Mouse (Mus musculus): ENCODE measurements at regions not wholly inside any gene's neighbourhood (a gene's known extent, or its start where the extent isn't known, plus 50 kb on each side); places are given as distances from the start of the nearest gene placed in this dataset.

DNA sequence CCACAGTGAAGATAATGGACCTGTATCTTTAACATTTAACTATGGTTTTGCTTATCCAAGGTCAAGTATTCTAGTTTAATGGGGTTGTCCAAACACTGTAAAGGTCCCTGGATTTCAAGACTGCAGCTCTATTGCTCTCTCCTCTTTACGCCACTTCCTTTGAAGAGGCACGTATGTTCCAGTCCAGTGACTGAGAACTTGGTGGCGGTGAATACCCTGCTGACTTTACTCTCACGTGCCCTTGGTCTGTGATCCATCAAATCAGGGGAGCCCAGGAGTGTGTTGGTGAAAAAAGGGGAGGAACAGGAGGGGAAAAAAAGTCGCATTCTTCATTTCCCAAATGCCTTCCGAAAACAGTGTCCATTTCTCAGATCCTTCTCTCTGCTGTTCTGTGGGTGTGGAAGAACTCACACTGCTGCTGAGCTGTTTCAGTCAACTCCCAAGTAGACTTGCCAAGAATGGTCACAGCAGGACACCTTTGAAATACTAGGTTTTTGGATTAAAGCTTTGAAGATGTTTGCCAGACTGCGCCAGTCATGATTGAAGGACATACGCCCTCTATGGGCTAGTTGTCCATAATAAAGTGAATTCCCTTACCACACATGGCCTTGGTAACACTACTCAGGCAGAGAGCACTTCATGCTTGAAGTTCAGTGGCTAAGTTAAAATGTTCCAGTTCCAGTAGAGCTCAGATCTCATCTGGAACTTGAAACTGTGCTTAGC, 136.1 kb upstream of the Cdkn2b start:
- WGBS, result 57% methylated on average over 8 of the region's 8 CpGs
- Histone ChIP-seq H3K36me3 (ENCODE audit: control insufficient read depth, insufficient read depth, low read length) (no peaks in the 10 kb centered on the region), H3K27me3 (replicated peaks; ENCODE audit: control insufficient read depth, insufficient read depth, low read length) (0 out of 2 replicates have a peak, but pooled peaks cover 3% of the 10 kb centered on the region), H3K9me3 (ENCODE audit: control insufficient read depth, low read length) (no peaks in the 10 kb centered on the region), H3K4me3 (ENCODE audit: low read depth, low read length) (no peak overlapping the region), H3K9ac (ENCODE audit: low read length) (no peak overlapping the region), H3K27ac (ENCODE audit: low read depth) (no peak overlapping the region), H3K4me1 (replicated peaks; ENCODE audit: control insufficient read depth, insufficient read depth, low read length) (no peaks in the 10 kb centered on the region), H3K4me2 (ENCODE audit: low read length) (no peak overlapping the region)
- DNase-seq (ENCODE audit: low spot score), result no peak
- ATAC-seq (replicated peaks; ENCODE audit: low FRiP score, low TSS enrichment, low read depth), result no peak

GRCm38 (mm10) chr4:89446156-89446716, 135.4 kb upstream of the Cdkn2b start:
- no peak overlapping the region for H3K27ac ChIP-seq (ENCODE audit: low read depth)
- no peaks in the 10 kb centered on the region for H3K9me3 ChIP-seq (ENCODE audit: control insufficient read depth, low read length)
- 46% methylated on average over 6 of the region's 6 CpGs for WGBS
- no peak overlapping the region for H3K4me2 ChIP-seq (ENCODE audit: low read length)
- no peak overlapping the region for H3K9ac ChIP-seq (ENCODE audit: low read length)
- DNase-seq (ENCODE audit: low spot score) (no peak), ATAC-seq (replicated peaks; ENCODE audit: low FRiP score, low TSS enrichment, low read depth) (no peak)
- H3K4me3 ChIP-seq (ENCODE audit: low read depth, low read length), result no peak overlapping the region
- H3K4me1 ChIP-seq (replicated peaks; ENCODE audit: control insufficient read depth, insufficient read depth, low read length), result no peaks in the 10 kb centered on the region
- H3K36me3 ChIP-seq (ENCODE audit: control insufficient read depth, insufficient read depth, low read length), result no peaks in the 10 kb centered on the region
- 0 out of 2 replicates have a peak, but pooled peaks cover 3% of the 10 kb centered on the region for H3K27me3 ChIP-seq (replicated peaks; ENCODE audit: control insufficient read depth, insufficient read depth, low read length)

DNA sequence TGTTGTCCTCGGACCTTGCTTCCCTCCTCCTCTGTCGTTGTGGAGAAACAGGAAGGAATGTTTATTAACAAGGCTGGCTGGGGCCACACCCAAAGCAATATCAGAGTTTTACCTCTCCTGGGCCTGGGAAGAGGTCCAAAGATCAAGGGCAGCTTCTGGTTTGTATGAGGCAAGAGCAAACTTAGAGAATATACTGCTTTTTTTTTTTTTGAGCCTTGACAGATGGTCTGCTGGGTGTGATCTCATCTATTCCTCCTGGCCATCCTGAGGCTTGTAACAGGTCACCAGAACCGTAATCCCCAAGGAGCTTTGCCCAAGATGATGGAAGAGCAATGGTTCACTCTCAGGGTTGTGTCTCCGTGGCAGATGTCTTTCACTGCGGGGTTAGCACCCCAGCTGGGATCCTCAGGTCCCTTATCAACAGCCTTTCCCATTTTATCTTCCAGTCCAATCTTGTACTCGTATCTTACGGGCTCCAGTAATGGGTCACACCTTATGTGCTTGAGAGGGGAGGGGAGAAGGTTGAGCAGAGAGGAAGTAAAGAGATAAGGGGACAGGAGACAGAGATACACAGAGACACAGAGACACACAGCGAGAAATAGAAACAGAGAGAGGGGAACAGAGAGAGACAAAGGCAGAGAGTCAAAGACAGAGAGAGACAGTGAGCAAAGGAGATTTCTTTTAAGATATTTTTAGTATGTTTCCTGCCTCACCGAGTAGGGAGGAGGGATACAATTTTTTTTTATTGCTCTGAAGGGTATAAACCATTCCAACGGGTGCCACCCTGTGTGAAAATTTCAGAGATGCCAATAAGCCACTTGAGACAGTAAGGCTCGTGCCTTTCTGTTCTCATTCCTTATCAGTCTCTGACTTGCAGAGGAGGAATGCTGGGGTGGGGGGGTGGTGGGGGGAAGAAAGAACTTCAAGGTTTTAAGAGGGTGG, 134.6 kb upstream of the Cdkn2b start:
- Histone ChIP-seq H3K27me3 (replicated peaks; ENCODE audit: control insufficient read depth, insufficient read depth, low read length) (0 out of 2 replicates have a peak, but pooled peaks cover 3% of the 10 kb centered on the region), H3K9me3 (ENCODE audit: control insufficient read depth, low read length) (no peaks in the 10 kb centered on the region), H3K27ac (ENCODE audit: low read depth) (no peak overlapping the region), H3K9ac (ENCODE audit: low read length) (no peak overlapping the region), H3K4me3 (ENCODE audit: low read depth, low read length) (no peak overlapping the region), H3K4me1 (replicated peaks; ENCODE audit: control insufficient read depth, insufficient read depth, low read length) (no peaks in the 10 kb centered on the region), H3K36me3 (ENCODE audit: control insufficient read depth, insufficient read depth, low read length) (no peaks in the 10 kb centered on the region), H3K4me2 (ENCODE audit: low read length) (no peak overlapping the region)
- ATAC-seq (replicated peaks; ENCODE audit: low FRiP score, low TSS enrichment, low read depth), result peak; percentile 72
- no peak for DNase-seq (ENCODE audit: low spot score)
- 31% methylated on average over 11 of the region's 11 CpGs for WGBS

- Histone ChIP-seq H3K27ac (ENCODE audit: low read depth) (no peak overlapping the region), H3K4me3 (ENCODE audit: low read depth, low read length) (no peak overlapping the region), H3K9ac (ENCODE audit: low read length) (no peak overlapping the region), H3K27me3 (replicated peaks; ENCODE audit: control insufficient read depth, insufficient read depth, low read length) (0 out of 2 replicates have a peak, but pooled peaks cover 3% of the 10 kb centered on the region), H3K36me3 (ENCODE audit: control insufficient read depth, insufficient read depth, low read length) (no peaks in the 10 kb centered on the region), H3K4me1 (replicated peaks; ENCODE audit: control insufficient read depth, insufficient read depth, low read length) (no peaks in the 10 kb centered on the region), H3K4me2 (ENCODE audit: low read length) (no peak overlapping the region), H3K9me3 (ENCODE audit: control insufficient read depth, low read length) (no peaks in the 10 kb centered on the region)
- no peak for ATAC-seq (replicated peaks; ENCODE audit: low FRiP score, low TSS enrichment, low read depth)
- DNase-seq (ENCODE audit: low spot score), result no peak
- 79% methylated on average over 1 of the region's 1 CpGs for WGBS
These were observed 131.7 kb upstream of the Cdkn2b start for GRCm38 (mm10) chr4:89442526-89442925.

DNA sequence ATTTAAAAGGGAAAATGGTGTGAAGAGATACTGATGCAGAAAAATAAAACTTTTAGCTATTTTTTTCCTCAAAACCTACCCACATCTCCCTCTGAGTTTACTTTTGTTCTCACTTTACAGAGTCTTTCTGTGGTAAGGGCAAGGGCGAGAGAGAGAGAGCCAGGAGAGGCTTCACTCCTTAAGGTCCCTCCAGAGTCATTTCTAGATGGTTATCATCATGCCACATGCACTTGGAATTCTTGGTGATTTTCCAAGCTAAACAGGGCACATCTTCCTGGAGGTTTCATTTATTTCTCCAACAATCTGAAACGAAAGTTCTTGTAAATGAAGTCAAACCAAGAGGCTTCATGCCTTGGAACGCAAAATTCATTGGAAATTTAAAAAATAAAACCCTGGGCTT, 130.0 kb upstream of the Cdkn2b start:
- DNase-seq (ENCODE audit: low spot score) (no peak), ATAC-seq (replicated peaks; ENCODE audit: low FRiP score, low TSS enrichment, low read depth) (no peak)
- H3K4me2 ChIP-seq (ENCODE audit: low read length), result no peak overlapping the region
- H3K36me3 ChIP-seq (ENCODE audit: control insufficient read depth, insufficient read depth, low read length), result no peaks in the 10 kb centered on the region
- no peak overlapping the region for H3K9ac ChIP-seq (ENCODE audit: low read length)
- H3K27me3 ChIP-seq (replicated peaks; ENCODE audit: control insufficient read depth, insufficient read depth, low read length), result no peaks in the 10 kb centered on the region
- no peaks in the 10 kb centered on the region for H3K9me3 ChIP-seq (ENCODE audit: control insufficient read depth, low read length)
- 82% methylated on average over 3 of the region's 3 CpGs for WGBS
- no peak overlapping the region for H3K4me3 ChIP-seq (ENCODE audit: low read depth, low read length)
- no peak overlapping the region for H3K27ac ChIP-seq (ENCODE audit: low read depth)
- no peaks in the 10 kb centered on the region for H3K4me1 ChIP-seq (replicated peaks; ENCODE audit: control insufficient read depth, insufficient read depth, low read length)

DNA sequence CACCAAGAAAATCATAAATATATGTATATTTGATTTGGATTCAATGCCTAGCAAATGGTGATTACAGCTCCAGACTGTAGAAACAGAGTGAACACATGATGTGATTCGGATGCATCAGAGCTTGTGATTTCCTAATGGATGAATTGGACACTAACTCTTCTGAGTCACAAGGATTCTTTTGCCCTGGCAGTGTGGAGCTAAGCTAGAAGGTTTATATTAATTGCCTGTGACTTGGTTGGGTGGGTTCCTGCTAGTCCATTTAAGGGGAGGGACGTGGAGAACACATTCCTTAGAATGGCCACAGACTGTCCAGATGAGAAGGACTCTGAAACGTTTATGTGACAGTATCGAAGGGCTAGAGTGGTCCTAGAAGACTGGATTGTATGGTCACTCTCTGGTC, 129.5 kb upstream of the Cdkn2b start:
- 66% methylated on average over 4 of the region's 4 CpGs for WGBS
- H3K9me3 ChIP-seq (ENCODE audit: control insufficient read depth, low read length), result no peaks in the 10 kb centered on the region
- no peak for ATAC-seq (replicated peaks; ENCODE audit: low FRiP score, low TSS enrichment, low read depth)

GRCm38 (mm10) chr4:89438665-89439064, 127.8 kb upstream of the Cdkn2b start:
- no peaks in the 10 kb centered on the region for H3K9me3 ChIP-seq (ENCODE audit: control insufficient read depth, low read length)
- no peaks in the 10 kb centered on the region for H3K4me1 ChIP-seq (replicated peaks; ENCODE audit: control insufficient read depth, insufficient read depth, low read length)
- no peak overlapping the region for H3K4me2 ChIP-seq (ENCODE audit: low read length)
- H3K27ac ChIP-seq (ENCODE audit: low read depth), result no peak overlapping the region
- ATAC-seq (replicated peaks; ENCODE audit: low FRiP score, low TSS enrichment, low read depth) (no peak), DNase-seq (ENCODE audit: low spot score) (no peak)
- H3K9ac ChIP-seq (ENCODE audit: low read length), result no peak overlapping the region
- WGBS, result 83% methylated on average over 2 of the region's 2 CpGs
- H3K4me3 ChIP-seq (ENCODE audit: low read depth, low read length), result no peak overlapping the region
- no peaks in the 10 kb centered on the region for H3K36me3 ChIP-seq (ENCODE audit: control insufficient read depth, insufficient read depth, low read length)
- H3K27me3 ChIP-seq (replicated peaks; ENCODE audit: control insufficient read depth, insufficient read depth, low read length), result no peaks in the 10 kb centered on the region

More for the DNA sequence above, 129.5 kb upstream of the Cdkn2b start:
- Histone ChIP-seq H3K4me3 (ENCODE audit: low read depth, low read length) (no peak overlapping the region), H3K9ac (ENCODE audit: low read length) (no peak overlapping the region), H3K4me2 (ENCODE audit: low read length) (no peak overlapping the region), H3K4me1 (replicated peaks; ENCODE audit: control insufficient read depth, insufficient read depth, low read length) (no peaks in the 10 kb centered on the region), H3K27me3 (replicated peaks; ENCODE audit: control insufficient read depth, insufficient read depth, low read length) (no peaks in the 10 kb centered on the region), H3K36me3 (ENCODE audit: control insufficient read depth, insufficient read depth, low read length) (no peaks in the 10 kb centered on the region), H3K27ac (ENCODE audit: low read depth) (no peak overlapping the region)
- no peak for DNase-seq (ENCODE audit: low spot score)

GRCm38 (mm10) chr4:89436764-89437163, 125.9 kb upstream of the Cdkn2b start:
- ATAC-seq (replicated peaks; ENCODE audit: low FRiP score, low TSS enrichment, low read depth), result no peak

More at GRCm38 (mm10) chr4:89436764-89437163, 125.9 kb upstream of the Cdkn2b start:
- Histone ChIP-seq H3K4me2 (ENCODE audit: low read length) (no peak overlapping the region), H3K4me3 (ENCODE audit: low read depth, low read length) (no peak overlapping the region), H3K9me3 (ENCODE audit: control insufficient read depth, low read length) (no peaks in the 10 kb centered on the region), H3K4me1 (replicated peaks; ENCODE audit: control insufficient read depth, insufficient read depth, low read length) (no peaks in the 10 kb centered on the region), H3K9ac (ENCODE audit: low read length) (no peak overlapping the region), H3K27ac (ENCODE audit: low read depth) (no peak overlapping the region), H3K36me3 (ENCODE audit: control insufficient read depth, insufficient read depth, low read length) (no peaks in the 10 kb centered on the region), H3K27me3 (replicated peaks; ENCODE audit: control insufficient read depth, insufficient read depth, low read length) (no peaks in the 10 kb centered on the region)
- 85% methylated on average over 3 of the region's 3 CpGs for WGBS
- no peak for DNase-seq (ENCODE audit: low spot score)

Measured in intestine, embryonic 14.5 days (tissue).